Mouse (Mus musculus): ENCODE data around the gene Atg2a.

Atg2a gene

GRCm38 (mm10) chr19:6247526-6248300, 6.2 kb downstream of the Atg2a start:
- DNase-seq (ENCODE audit: low spot score) = no peak

GRCm38 (mm10) chr19:6253021-6253420, 11.6 kb downstream of the Atg2a start:
- no peak for DNase-seq (ENCODE audit: low spot score)

- DNase-seq (ENCODE audit: low spot score) = no peak
Observed at GRCm38 (mm10) chr19:6260428-6260827, 19.0 kb downstream of the Atg2a start.

GRCm38 (mm10) chr19:6260946-6261345, 19.5 kb downstream of the Atg2a start:
- no peak for DNase-seq (ENCODE audit: low spot score)

GRCm38 (mm10) chr19:6261379-6261778, 19.9 kb downstream of the Atg2a start:
- no peak for DNase-seq (ENCODE audit: low spot score)

GRCm38 (mm10) chr19:6262222-6262621, 20.8 kb downstream of the Atg2a start:
- DNase-seq (ENCODE audit: low spot score) = peak; percentile 65

GRCm38 (mm10) chr19:6262839-6263433, 21.5 kb downstream of the Atg2a start:
- DNase-seq (ENCODE audit: low spot score) = no peak

GRCm38 (mm10) chr19:6264200-6264599, 22.7 kb downstream of the Atg2a start:
- no peak for DNase-seq (ENCODE audit: low spot score)

GRCm38 (mm10) chr19:6264945-6265344, 23.5 kb downstream of the Atg2a start:
- no peak for DNase-seq (ENCODE audit: low spot score)

GRCm38 (mm10) chr19:6265727-6266182, 24.3 kb downstream of the Atg2a start:
- DNase-seq (ENCODE audit: low spot score) = no peak

GRCm38 (mm10) chr19:6267306-6268169, 26.1 kb downstream of the Atg2a start:
- no peak for DNase-seq (ENCODE audit: low spot score)

- peak; percentile 82 for DNase-seq (ENCODE audit: low spot score)
Observed at GRCm38 (mm10) chr19:6268170-6268528, 26.7 kb downstream of the Atg2a start.

- no peak for DNase-seq (ENCODE audit: low spot score)
Observed at GRCm38 (mm10) chr19:6268670-6269132, 27.2 kb downstream of the Atg2a start.

- no peak for DNase-seq (ENCODE audit: low spot score)
Observed at GRCm38 (mm10) chr19:6269798-6270475, 28.5 kb downstream of the Atg2a start.

- DNase-seq (ENCODE audit: low spot score) = no peak
Observed at GRCm38 (mm10) chr19:6270661-6271060, 29.2 kb downstream of the Atg2a start.

GRCm38 (mm10) chr19:6271206-6271605, 29.7 kb downstream of the Atg2a start:
- no peak for DNase-seq (ENCODE audit: low spot score)

- no peak for DNase-seq (ENCODE audit: low spot score)
Observed at GRCm38 (mm10) chr19:6272053-6272452, 30.6 kb downstream of the Atg2a start.

- DNase-seq (ENCODE audit: low spot score) = no peak
Observed at GRCm38 (mm10) chr19:6272738-6273137, 31.3 kb downstream of the Atg2a start.

GRCm38 (mm10) chr19:6273592-6273991, 32.1 kb downstream of the Atg2a start:
- no peak for DNase-seq (ENCODE audit: low spot score)

- no peak for DNase-seq (ENCODE audit: low spot score)
Observed at GRCm38 (mm10) chr19:6273998-6274608, 32.6 kb downstream of the Atg2a start.

- DNase-seq (ENCODE audit: low spot score) = no peak
Observed at GRCm38 (mm10) chr19:6275740-6276389, 34.4 kb downstream of the Atg2a start.
